Mouse (Mus musculus) leukemia stem cell, adult 10-12 weeks (primary cell): ENCODE measurements around the gene Gm11541. TPM values are rescaled to one million over a fixed set of nuclear protein-coding genes. Genes with fewer than 3 reads are reported as not detected.

Experiments
- polyA plus RNA-seq: library from polyadenylated mRNA; stranded (reverse); fragments of >175 nt; gene quantifications from 2 replicates; pipeline ENCODE4 v1.2.3, GENCODE M21; 2012; ENCODE audit warnings: low replicate concordance

Gm11541 gene
- not detected in 2 replicates for polyA plus RNA-seq

GRCm38 (mm10) chr11:94704472-94704871 lies at the start of gene Gm11541:
Gm11541 (minus strand) TSS chr11:94704499.

GRCm38 (mm10) chr11:94741732-94742272 lies 37.5 kb upstream of the Gm11541 start, which contains the start of gene Cdc34b:
Cdc34b (plus strand) TSS chr11:94741782.

GRCm38 (mm10) chr11:94676754-94677606 lies 27.3 kb downstream of the Gm11541 start, which contains the start of gene Xylt2:
Xylt2 (minus strand) TSS chr11:94677515.

GRCm38 (mm10) chr11:94653663-94654436 lies 50.4 kb downstream of the Gm11541 start, which contains the start of the genes Mrpl27 and Eme1:
Mrpl27 (plus strand) TSS chr11:94653767.
Eme1 (minus strand) TSS chr11:94653964.

Other genes with a start within 250 kb of the Gm11541 start
- 10.0 and 13.3 TPM in 2 replicates for gene Cacna1g, start 230.3 kb downstream of the Gm11541 start, polyA plus RNA-seq
- not detected in 2 replicates for gene Spata20, start 218.3 kb downstream of the Gm11541 start, polyA plus RNA-seq
- not detected in 2 replicates for gene Epn3, start 204.5 kb downstream of the Gm11541 start, polyA plus RNA-seq
- not detected in 2 replicates for gene Mycbpap, start 182.8 kb downstream of the Gm11541 start, polyA plus RNA-seq
- 0.38 and 0.81 TPM in 2 replicates for gene Rsad1, start 155.2 kb downstream of the Gm11541 start, polyA plus RNA-seq
- gene Chad, start 139.5 kb downstream of the Gm11541 start, polyA plus RNA-seq: 0.27 TPM in 1 of 2 replicates, not detected in the other
- 52.4 and 61.1 TPM in 2 replicates for gene Acsf2, start 102.6 kb downstream of the Gm11541 start, polyA plus RNA-seq
- 108 and 211 TPM in 2 replicates for gene Lrrc59, start 74.7 kb downstream of the Gm11541 start, polyA plus RNA-seq
- 24.1 and 26.9 TPM in 2 replicates for gene Mrpl27, start 50.7 kb downstream of the Gm11541 start, polyA plus RNA-seq
- gene Eme1, start 50.5 kb downstream of the Gm11541 start, polyA plus RNA-seq: 3.7 and 12.1 TPM in 2 replicates
- gene Xylt2, start 27.0 kb downstream of the Gm11541 start, polyA plus RNA-seq: 11.8 and 17.3 TPM in 2 replicates
- gene Cdc34b, start 37.3 kb upstream of the Gm11541 start, polyA plus RNA-seq: not detected in 2 replicates
- not detected in 2 replicates for gene Tmem92, start 78.2 kb upstream of the Gm11541 start, polyA plus RNA-seq
- gene Col1a1, start 231.7 kb upstream of the Gm11541 start, polyA plus RNA-seq: 2.9 and 4.8 TPM in 2 replicates